14 mouse cellular contexts compared by ENCODE assay signal in the genomic region with DNA sequence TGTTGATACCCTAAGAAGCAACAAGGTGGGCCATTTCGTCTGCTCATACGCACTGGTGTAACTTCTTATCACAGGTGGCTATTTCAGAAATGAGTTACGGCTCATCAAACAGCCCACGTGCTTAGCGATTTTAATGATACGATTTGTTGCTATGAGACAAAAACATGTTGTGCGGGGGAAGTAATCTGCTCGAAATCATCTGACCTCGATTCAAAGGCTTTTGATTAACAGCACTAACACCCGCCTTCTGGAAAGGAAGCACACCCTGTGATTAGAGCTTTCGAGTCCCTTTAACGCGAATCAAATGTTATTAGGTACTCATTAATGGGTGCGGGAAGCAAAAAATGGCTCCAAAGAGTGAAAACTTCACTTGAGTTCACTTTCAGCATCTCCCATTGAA. TPM values are rescaled to one million over a fixed set of nuclear protein-coding genes. Genes with fewer than 3 reads are reported as not detected.
A peak's percentile ranks its signal among the peaks of the same experiment; 100 is the strongest.
DNase-seq lines count a peak whose midpoint lies in the region; ATAC-seq and TF ChIP-seq lines count a peak whose summit lies in the region.
"Had no signal": no experiment of that assay in that cellular context is flagged by ENCODE, and none has a peak within 500 bp of the region (broad histone marks: within the 10 kb centered on the region; RNA-seq: fewer than 3 reads in every experiment).

No protein-coding gene starts in this region.

- H3K4me3 ChIP-seq in heart, embryonic 12.5 days, result no peak overlapping the region
- no peak overlapping the region for H3K4me3 ChIP-seq in layer of hippocampus, adult 2 months
- H3K4me3 ChIP-seq in midbrain, postnatal 0 days (ENCODE audit: low read depth, low read length), result no peak overlapping the region
- H3K4me3 ChIP-seq: erythroblast, embryonic 14.5 days; liver, embryonic 15.5 days had no signal

- no peak for DNase-seq in heart, adult 9 months (ENCODE audit: low spot score in 2 of 2)
- DNase-seq in layer of hippocampus, adult 2 months (ENCODE audit: low spot score in 2 of 2), result peak; percentile 38 to 62
- no peak for DNase-seq in layer of hippocampus, adult 8-10 months (ENCODE audit: low spot score in 2 of 2)
- peak; percentile 50 for DNase-seq in Muller cell, postnatal 12 days (ENCODE audit: inconsistent ontology term)
- peak; percentile 21 for DNase-seq in midbrain, postnatal 0 days (ENCODE audit: low spot score)
- DNase-seq in c-Kit-positive CD71-positive TER-119-positive erythroid progenitor cells, embryonic 14.5 days (ENCODE audit: low spot score), result no peak
- DNase-seq in spleen, postnatal 14 days (ENCODE audit: low spot score in 2 of 2), result no peak
- DNase-seq: adrenal gland, postnatal 10 days; gastrocnemius, postnatal 14 days; heart, postnatal 4 days; left cerebral cortex, postnatal 4 days had no signal

- peaks cover 36% of the 10 kb centered on the region for H3K4me1 ChIP-seq in heart, embryonic 12.5 days (replicated peaks)
- peaks cover 16% of the 10 kb centered on the region; the same call in 1 of the 2 replicates for H3K4me1 ChIP-seq in midbrain, postnatal 0 days (ENCODE audit: insufficient read depth, low read length)

- H3K9ac ChIP-seq in heart, embryonic 12.5 days, result no peak overlapping the region
- no peak overlapping the region for H3K9ac ChIP-seq in midbrain, postnatal 0 days (replicated peaks; ENCODE audit: low read length, poor library complexity, severe bottlenecking)
- H3K9ac ChIP-seq: liver, embryonic 15.5 days had no signal

- H3K27ac ChIP-seq in heart, embryonic 12.5 days (ENCODE audit: poor library complexity, severe bottlenecking), result peak overlapping the region; percentile 86
- H3K27ac ChIP-seq in layer of hippocampus, adult 2 months, result peak overlapping the region; percentile 39; the same call in 1 of the 2 replicates
- no peak overlapping the region for H3K27ac ChIP-seq in midbrain, postnatal 0 days (ENCODE audit: low read depth, low read length)
- H3K27ac ChIP-seq: liver, embryonic 15.5 days had no signal

- 81% methylated on average over 14 of the region's 14 CpGs for WGBS in heart, embryonic 12.5 days
- WGBS in midbrain, postnatal 0 days, result 69% methylated on average over 14 of the region's 14 CpGs

- peaks cover 22% of the 10 kb centered on the region for H3K36me3 ChIP-seq in heart, embryonic 12.5 days
- no peaks in the 10 kb centered on the region for H3K36me3 ChIP-seq in midbrain, postnatal 0 days (ENCODE audit: insufficient read depth, low read length)
- H3K36me3 ChIP-seq: liver, embryonic 15.5 days had no signal

- TF ChIP-seq CTCF in layer of hippocampus, adult 2 months (conservative IDR thresholded peaks at IDR 0.05), result no peak
- TF ChIP-seq CTCF in midbrain, postnatal 0 days (IDR thresholded peaks at IDR 0.05), result no peak

- H3K27me3 ChIP-seq in heart, embryonic 12.5 days (replicated peaks), result no peaks in the 10 kb centered on the region
- no peaks in the 10 kb centered on the region for H3K27me3 ChIP-seq in midbrain, postnatal 0 days (ENCODE audit: insufficient read depth, low read length)
- H3K27me3 ChIP-seq: liver, embryonic 15.5 days had no signal

- no peaks in the 10 kb centered on the region for H3K9me3 ChIP-seq in heart, embryonic 12.5 days (replicated peaks)
- H3K9me3 ChIP-seq in midbrain, postnatal 0 days (ENCODE audit: low read length), result no peaks in the 10 kb centered on the region
- H3K9me3 ChIP-seq: liver, embryonic 15.5 days had no signal

- H3K4me2 ChIP-seq in heart, embryonic 12.5 days, result no peak overlapping the region
- H3K4me2 ChIP-seq in midbrain, postnatal 0 days (ENCODE audit: low read depth, low read length, poor library complexity, severe bottlenecking), result no peak overlapping the region
- H3K4me2 ChIP-seq: liver, embryonic 15.5 days had no signal

- no peak for ATAC-seq in heart, embryonic 12.5 days (ENCODE audit: insufficient number of reproducible peaks, low FRiP score)
- ATAC-seq in midbrain, postnatal 0 days (ENCODE audit: low FRiP score), result no peak

RNA-seq across cellular contexts. Expression of gene Traf3ip2, which starts 18.9 kb away (rescaled TPM):
- 10.9 and 11.7 TPM in 2 replicates for polyA plus RNA-seq in heart, embryonic 12.5 days (2016; fragmentation: Nextera tagmentation; extraction: Ambion mirVana)
- 1 to 10 TPM; 2.5 to 2.6 TPM for total RNA-seq in layer of hippocampus, adult 2 months (2021)
- total RNA-seq in layer of hippocampus, adult 8-10 months (2022), result 1 to 10 TPM; 1.1 to 5.0 (median 2.8) TPM
- total RNA-seq in midbrain, postnatal 0 days (2014; rRNA removed), result 0.47 and 1.9 TPM in 2 replicates
- 4.2 and 6.1 TPM in 2 replicates for polyA plus RNA-seq in midbrain, postnatal 0 days (2015; fragmentation: Nextera tagmentation; extraction: Ambion mirVana)

Comparison
In these comparisons a context has a peak if more than half of its experiments do, and no peak if none do; other contexts are left out.
1. DNase-seq: peak in layer of hippocampus, adult 2 months (2 of 2), Muller cell, postnatal 12 days (single experiment) and midbrain, postnatal 0 days (single experiment); none in heart, adult 9 months (0 of 2), layer of hippocampus, adult 8-10 months (0 of 2), c-Kit-positive CD71-positive TER-119-positive erythroid progenitor cells, embryonic 14.5 days (single experiment) and spleen, postnatal 14 days (0 of 2).